Mouse (Mus musculus) lung, postnatal 0 days (tissue): ENCODE results near the gene Spin2-ps6. TPM values are rescaled to one million over a fixed set of nuclear protein-coding genes. Genes with fewer than 3 reads are reported as not detected.
"Not testable (repeated sequence)": the region's sequence is repeated elsewhere in the genome, so short reads cannot be mapped to it uniquely, and the experiment has no call there.

Experiments
- ATAC-seq: fragments of 200-750 bp; cut with Nextera tagmentation; 2 replicates; pipeline ENCODE4 v1.8.0; 2017; ENCODE audit warnings: moderate library complexity
- DNase-seq: peaks from one replicate; pipeline ENCODE4 v3.0.0-alpha.2; 2016; ENCODE audit warnings: low spot score
- H3K27ac ChIP-seq: fragments of 300-500 bp; sonication (generic); 2 replicates; pipeline ENCODE4 v1.5.1; 2014; ENCODE audit warnings: antibody characterized with exemption, mild to moderate bottlenecking, low read length, mixed read lengths
- H3K27me3 ChIP-seq: fragments of 300-500 bp; sonication (generic); replicated peaks from 2 replicates; pipeline ENCODE4 v1.6.1; 2014; ENCODE audit warnings: low read length, mixed read lengths; ENCODE audit not compliant: insufficient read depth
- H3K36me3 ChIP-seq: fragments of 300-500 bp; sonication (generic); 2 replicates; pipeline ENCODE4 v1.6.1; 2014; ENCODE audit warnings: low read length, mixed read lengths; ENCODE audit not compliant: insufficient read depth
- H3K4me1 ChIP-seq: fragments of 300-500 bp; sonication (generic); 2 replicates; pipeline ENCODE4 v1.6.1; 2014; ENCODE audit warnings: antibody characterized with exemption, low read depth, low read length, mixed read lengths; ENCODE audit not compliant: insufficient read depth
- H3K4me2 ChIP-seq: fragments of 300-500 bp; sonication (generic); replicated peaks from 2 replicates; pipeline ENCODE4 v1.6.1; 2014; ENCODE audit warnings: low read depth, mild to moderate bottlenecking, low read length, moderate library complexity, mixed read lengths
- H3K4me3 ChIP-seq: fragments of 300-500 bp; sonication (generic); 2 replicates; pipeline ENCODE4 v1.5.1; 2014; ENCODE audit warnings: low read depth, low read length
- H3K9ac ChIP-seq: fragments of 300-500 bp; sonication (generic); replicated peaks from 2 replicates; pipeline ENCODE4 v1.6.1; 2014; ENCODE audit warnings: low read depth, mild to moderate bottlenecking
- H3K9me3 ChIP-seq: fragments of 300-500 bp; sonication (generic); 2 replicates; pipeline ENCODE4 v1.6.1; 2016; ENCODE audit warnings: low read length, mixed read lengths
- WGBS: fragments of 180-500 bp; shearing (Covaris S2); extraction: QIAGEN DNeasy Blood & Tissue Kit; methylation state at CpG from one replicate; pipeline ENCODE4 v1.1.7; 2014; 5-methylcytosine and 5-hydroxymethylcytosine counted together
- polyA plus RNA-seq: library from polyadenylated mRNA; unstranded; fragments of >200 nt; fragmentation: Nextera tagmentation; extraction: Ambion mirVana; gene quantifications from 2 replicates; pipeline ENCODE4 v1.2.1, GENCODE M21; 2015

Spin2-ps6 gene
- not detected in 2 replicates for polyA plus RNA-seq

GRCm38 (mm10) chrX:33234569-33234968 is at the start of gene Spin2-ps6:
Spin2-ps6 (plus strand) TSS chrX:33234869.
- not testable (repeated sequence) for H3K27ac ChIP-seq, H3K27me3 ChIP-seq, H3K36me3 ChIP-seq, H3K9me3 ChIP-seq, H3K4me3 ChIP-seq, H3K4me1 ChIP-seq, H3K4me2 ChIP-seq, ATAC-seq, DNase-seq, H3K9ac ChIP-seq
- no CpG with 5 or more reads among the region's 3 CpGs for WGBS

Other genes starting within 250 kb of the Spin2-ps6 start
- not detected in 2 replicates for gene Btbd35f12, start 78.5 kb downstream of the Spin2-ps6 start, polyA plus RNA-seq